Mouse (Mus musculus) spleen, postnatal 4 days (tissue): Measurements from ENCODE around the gene Hinfp.

Source experiments
- DNase-seq, 2 experiments: peaks; one replicate each; pipeline ENCODE4 v3.0.0; 2022; ENCODE audit warnings: low spot score in 2 of 2

Hinfp gene

DNA sequence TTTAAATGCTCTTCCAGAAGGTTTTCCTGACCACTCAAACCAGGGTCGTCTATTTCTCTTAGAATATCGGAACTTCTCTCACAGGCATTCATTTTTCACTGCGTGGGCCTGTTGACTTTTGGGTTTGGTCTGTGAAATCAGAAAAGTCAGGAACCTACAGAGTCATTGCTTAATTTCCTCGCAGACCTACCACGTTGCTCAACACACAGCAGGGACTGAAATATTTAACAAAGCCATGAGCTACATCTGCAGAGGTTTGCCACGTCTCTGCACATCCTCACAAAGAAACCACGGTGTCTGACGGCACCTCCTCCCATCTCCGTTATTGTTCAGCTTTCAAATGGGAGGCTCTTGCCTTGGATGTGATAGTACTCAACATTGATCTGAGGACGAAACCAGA lies 46.5 kb downstream of the Hinfp start:
- DNase-seq: peak in 1 of 2 experiments; percentile 11

DNA sequence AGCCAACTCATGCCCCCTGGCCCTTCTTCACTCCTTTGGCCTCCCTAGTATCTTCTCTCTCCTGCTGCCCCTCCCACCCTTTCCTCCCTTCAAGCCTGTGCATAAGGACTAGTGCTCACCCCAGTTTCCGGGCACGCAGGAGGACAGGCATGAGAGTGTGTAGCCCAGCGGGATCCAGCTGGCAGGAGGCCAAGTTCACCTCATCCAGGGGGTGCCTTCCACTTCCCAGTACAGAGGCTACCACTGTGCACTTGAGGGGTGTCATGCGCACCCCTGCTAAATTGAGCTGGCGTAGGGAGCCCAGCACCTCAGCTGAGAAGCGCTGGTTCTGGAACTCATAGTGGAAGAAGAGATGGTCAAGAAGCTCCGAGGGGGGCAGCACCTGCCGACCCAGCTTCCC lies 49.3 kb downstream of the Hinfp start:
- DNase-seq: no peak

DNA sequence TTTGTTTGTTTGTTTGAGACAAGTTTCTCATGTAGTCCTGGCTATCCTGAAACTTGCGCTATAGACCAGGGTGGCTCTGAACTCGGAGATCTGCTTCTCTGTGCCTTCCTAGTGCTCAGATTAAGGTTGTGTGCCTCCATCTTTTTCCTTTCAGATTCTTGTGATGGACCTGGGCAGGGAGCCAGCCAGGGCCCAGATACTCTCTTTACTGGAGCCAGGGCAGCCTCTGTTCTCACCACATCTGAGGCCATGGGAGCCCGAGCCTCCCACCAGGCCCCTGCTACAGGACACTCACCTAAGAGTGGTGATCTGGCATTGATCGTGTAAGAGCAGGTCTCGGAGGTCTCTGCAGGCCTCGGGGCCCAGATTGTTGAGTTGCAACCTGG lies 50.3 kb downstream of the Hinfp start:
- no peak for DNase-seq

DNA sequence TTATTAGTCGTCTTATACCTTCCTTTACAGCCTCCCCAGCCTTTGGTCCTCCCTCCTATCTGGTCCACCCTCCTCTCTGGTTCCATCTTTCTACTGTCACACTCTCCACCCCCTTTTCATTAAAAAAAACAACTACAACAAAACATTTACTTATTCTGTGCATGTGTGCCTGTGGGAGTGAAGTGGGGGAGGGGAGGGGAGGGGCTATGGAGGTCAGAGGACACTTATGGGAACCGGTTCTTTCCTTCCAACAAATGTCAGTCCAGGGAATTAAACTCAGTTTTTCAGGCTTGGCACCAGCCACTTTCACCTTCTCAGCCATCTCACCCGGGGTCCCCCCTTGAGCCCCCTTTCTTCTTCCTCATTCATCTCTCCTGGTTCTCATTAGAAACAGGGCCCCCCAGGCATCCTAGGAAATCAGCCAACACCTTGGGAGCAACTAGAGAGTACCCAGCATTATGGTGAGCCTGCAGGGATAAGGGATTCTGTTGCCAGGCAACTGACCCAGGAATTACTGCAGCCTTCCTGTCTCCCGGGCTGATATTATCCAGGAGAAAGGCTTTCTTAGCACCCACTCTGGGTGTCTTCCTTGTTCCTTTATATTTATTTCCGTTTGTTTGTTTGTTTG lies 50.8 kb downstream of the Hinfp start:
- no peak for DNase-seq

DNA sequence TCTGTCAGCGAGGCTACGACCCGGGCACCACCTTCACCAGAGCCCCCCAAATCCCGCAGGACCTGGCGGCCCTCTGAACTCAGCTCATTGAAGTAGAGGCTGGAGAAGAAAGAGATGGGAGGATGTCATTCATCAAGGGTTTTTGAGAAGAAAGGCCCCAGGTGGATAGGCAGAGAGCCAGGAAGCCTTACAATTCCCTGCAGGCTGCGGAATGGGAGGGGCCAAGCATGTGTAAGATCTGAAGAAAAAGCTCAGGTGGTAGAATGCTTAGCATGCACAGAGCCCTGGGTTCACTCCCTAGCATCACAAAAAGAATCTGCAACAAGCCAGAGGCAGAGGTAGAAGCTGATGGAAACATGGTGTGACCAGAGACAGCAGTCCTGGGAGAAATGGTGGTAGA lies 52.0 kb downstream of the Hinfp start:
- DNase-seq: no peak

- no peak for DNase-seq
These were observed 54.2 kb downstream of the Hinfp start, which contains the start of gene Pdzd3 for GRCm38 (mm10) chr9:44251314-44251713. Pdzd3 (minus strand) TSS chr9:44251471.

DNA sequence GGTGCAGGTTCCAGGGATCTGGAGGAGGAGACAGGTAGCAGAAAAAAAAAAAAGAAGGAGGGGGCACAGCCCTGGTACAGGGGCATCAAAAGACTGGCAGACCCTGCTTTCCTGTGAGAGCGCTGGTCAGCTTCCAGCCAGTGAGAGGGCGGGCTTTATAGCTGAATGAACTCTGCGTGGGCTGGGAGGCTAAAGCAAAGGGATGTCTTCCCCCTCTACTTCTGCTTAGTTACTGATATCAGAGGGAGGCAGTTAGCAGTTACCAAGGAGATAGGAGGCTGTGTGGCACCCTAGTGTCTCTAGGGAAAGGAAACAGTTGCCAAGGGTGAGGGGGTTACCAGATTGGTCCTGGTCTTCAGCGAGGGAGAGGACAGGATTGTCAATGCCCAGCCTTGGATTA lies 55.0 kb downstream of the Hinfp start:
- no peak for DNase-seq

DNA sequence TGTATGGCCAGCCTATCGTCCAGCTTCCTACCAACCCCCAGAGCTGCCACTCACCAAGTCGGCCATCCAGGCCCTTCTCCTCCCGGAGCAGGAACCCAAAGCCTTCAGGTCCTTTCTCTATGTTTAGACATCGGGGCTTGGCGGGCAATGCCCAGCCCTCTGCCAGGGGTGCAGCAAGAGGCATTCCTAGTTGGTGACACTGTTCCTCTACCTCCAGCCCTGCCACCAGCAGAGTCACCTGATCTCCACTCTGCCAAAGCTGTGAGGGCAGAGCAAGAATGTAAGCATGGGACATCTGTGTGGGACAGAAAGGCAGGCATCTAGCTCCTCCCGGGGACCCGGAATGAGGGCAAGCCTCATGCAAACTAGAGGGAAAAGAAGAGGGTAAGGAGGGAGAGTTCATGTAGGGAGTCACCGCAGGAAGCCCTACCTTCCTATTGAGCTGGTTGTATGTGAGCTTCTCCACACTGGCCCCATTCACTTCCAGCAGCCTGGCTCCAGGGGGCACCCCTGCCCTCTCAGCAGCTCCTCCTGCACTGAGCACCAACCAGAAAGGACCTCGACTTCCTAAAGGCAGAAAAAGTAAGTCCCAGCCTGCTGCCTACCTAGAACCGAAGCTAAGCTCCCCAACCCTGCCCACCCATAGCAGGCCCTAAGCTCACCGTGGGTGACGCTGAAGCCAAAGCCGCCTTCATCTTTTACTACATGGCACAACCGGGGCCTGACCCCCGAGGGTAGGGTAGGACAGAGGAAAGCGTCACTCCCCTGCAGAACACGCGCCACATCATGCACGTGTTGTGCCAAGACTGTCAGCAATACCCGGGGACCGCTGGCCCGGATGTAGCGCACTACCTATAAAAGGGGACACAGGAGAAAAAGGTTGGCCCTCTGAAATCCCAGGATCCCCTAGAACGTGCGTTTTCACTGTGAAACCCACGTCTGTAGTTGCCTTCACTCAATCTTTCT lies 56.0 kb downstream of the Hinfp start:
- DNase-seq: peak; percentile 70 to 83

DNA sequence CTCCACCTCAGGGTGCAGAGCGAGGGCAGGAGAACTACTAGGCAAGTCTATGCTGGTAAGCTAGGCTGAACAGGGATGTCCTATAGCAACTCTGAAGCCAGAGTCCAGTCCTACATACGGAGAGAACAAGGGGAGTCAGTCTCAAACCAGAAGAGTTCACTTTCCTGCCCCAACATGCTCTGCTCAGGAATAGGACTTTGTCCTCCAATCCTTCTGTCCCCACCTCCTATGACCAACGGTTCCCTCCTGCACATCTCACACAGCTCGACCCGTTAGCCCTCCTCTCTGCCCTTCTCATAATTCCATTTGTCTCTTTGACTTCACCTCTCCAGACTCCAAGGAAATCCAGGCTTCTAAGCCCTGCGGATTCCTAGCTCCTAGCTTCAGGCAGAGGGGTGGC lies 57.6 kb downstream of the Hinfp start:
- DNase-seq: no peak

DNA sequence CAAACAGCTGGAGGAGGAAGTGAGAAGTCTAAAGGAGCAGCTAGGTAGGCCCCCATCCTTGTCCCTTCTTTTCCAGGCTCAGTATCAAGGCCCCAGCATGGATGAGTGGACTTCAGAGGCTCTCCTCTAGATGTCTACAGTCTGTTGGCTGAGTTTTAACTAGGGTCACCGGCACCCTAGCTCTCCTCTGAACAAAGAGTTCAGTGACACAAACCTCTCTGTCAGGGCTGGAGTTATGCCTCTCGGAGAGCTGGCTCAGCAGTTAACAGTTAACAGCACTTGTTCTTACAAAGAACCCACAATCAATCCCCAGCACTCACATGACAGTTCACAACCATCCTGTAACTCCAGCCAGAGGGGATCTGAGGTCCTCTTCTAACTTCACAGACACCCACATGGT lies 61.9 kb downstream of the Hinfp start:
- DNase-seq: no peak
